Mouse (Mus musculus) adipose tissue, adult 10 weeks (tissue): ENCODE data around the gene Egfem1. TPM values are rescaled to one million over a fixed set of nuclear protein-coding genes. Genes with fewer than 3 reads are reported as not detected.

Source experiments
- polyA plus RNA-seq: library from polyadenylated mRNA; stranded (reverse); fragments of 350-450 nt; fragmentation: Illumina TruSeq; extraction: RNeasy Lipid Tissue Mini Kit (QIAGEN cat#74804); gene quantifications from one replicate; pipeline ENCODE4 v1.2.3, GENCODE M21; 2014; ENCODE audit warnings: low read depth, low replicate concordance

Egfem1 gene
- polyA plus RNA-seq, result not detected

GRCm38 (mm10) chr3:29081952-29082295, at the start of gene Egfem1:
Gene Egfem1, plus strand, starts transcription at chr3:29082023.

Other genes with a start within 250 kb of the Egfem1 start
- 0.32 TPM for gene Gm1527, start 189.4 kb upstream of the Egfem1 start, polyA plus RNA-seq